In genomic region chr10:119050017-119050685, GRCm38 (mm10) we compare ENCODE assay signal across 12 mouse cellular contexts.
A peak's percentile ranks its signal among the peaks of the same experiment; 100 is the strongest.
DNase-seq lines count a peak whose midpoint lies in the region; ATAC-seq and TF ChIP-seq lines count a peak whose summit lies in the region.
"Had no signal": no experiment of that assay in that cellular context is flagged by ENCODE, and none has a peak within 500 bp of the region (broad histone marks: within the 10 kb centered on the region; RNA-seq: fewer than 3 reads in every experiment).

No protein-coding gene starts in this region.

- no peak overlapping the region for H3K9ac ChIP-seq in kidney, postnatal 0 days (ENCODE audit: low read depth, low read length)
- H3K9ac ChIP-seq: limb, embryonic 13.5 days; neural tube, embryonic 13.5 days had no signal

- no peak for DNase-seq in kidney, postnatal 0 days (ENCODE audit: low spot score)
- DNase-seq in kidney, postnatal 14 days, result no peak
- DNase-seq in CD4-positive, CD25-positive, alpha-beta regulatory T cell, adult 2 months (ENCODE audit: low read depth, low spot score), result peak; percentile 88
- no peak for DNase-seq in brain, embryonic 14.5 days (ENCODE audit: low read depth)
- peak; percentile 14 to 37 for DNase-seq in natural killer cell, adult 2 months (ENCODE audit: low spot score in 2 of 2)
- no peak for DNase-seq in adipocyte (ENCODE audit: low spot score)
- no peak for DNase-seq in cerebellum, adult 2 months
- no peak for DNase-seq in lung, postnatal 25 days (ENCODE audit: low spot score)
- DNase-seq: gastrocnemius, postnatal 36 days had no signal

- peak; percentile 41; the same call in 1 of the 2 replicates for TF ChIP-seq CTCF in kidney, postnatal 0 days (IDR thresholded peaks at IDR 0.05; ENCODE audit: low read depth)
- peak; percentile 36; the same call in 1 of the 2 replicates for TF ChIP-seq CTCF in brain, embryonic 14.5 days (IDR thresholded peaks at IDR 0.05; ENCODE audit: borderline replicate concordance, extremely low read depth, insufficient read depth, insufficient read length)
- TF ChIP-seq CTCF in cerebellum, adult 2 months (IDR thresholded peaks at IDR 0.05; ENCODE audit: borderline replicate concordance, insufficient read depth, low read depth, low read length), result no peak

- peaks cover 13% of the 10 kb centered on the region; the same call in 1 of the 2 replicates for H3K4me1 ChIP-seq in kidney, postnatal 0 days (replicated peaks; ENCODE audit: insufficient read depth, low read length)
- no peaks in the 10 kb centered on the region for H3K4me1 ChIP-seq in cerebellum, adult 2 months (ENCODE audit: control insufficient read depth, insufficient read depth, low read length)

- H3K27ac ChIP-seq in kidney, postnatal 0 days, result no peak overlapping the region
- no peak overlapping the region for H3K27ac ChIP-seq in cerebellum, adult 2 months (ENCODE audit: insufficient read depth, low read length)
- H3K27ac ChIP-seq: limb, embryonic 13.5 days; neural tube, embryonic 13.5 days had no signal

- WGBS in kidney, postnatal 0 days, result 68% methylated on average over 18 of the region's 18 CpGs
- 84% methylated on average over 18 of the region's 18 CpGs for WGBS in cerebellum, adult 2 months

- no peak overlapping the region for H3K4me3 ChIP-seq in kidney, postnatal 0 days (replicated peaks; ENCODE audit: low read depth, low read length)
- H3K4me3 ChIP-seq in cerebellum, adult 2 months (replicated peaks; ENCODE audit: insufficient read depth, low read depth, low read length), result no peak overlapping the region
- H3K4me3 ChIP-seq: limb, embryonic 13.5 days; neural tube, embryonic 13.5 days had no signal

- no peak for TF ChIP-seq POLR2A in brain, embryonic 14.5 days (IDR thresholded peaks at IDR 0.05; ENCODE audit: borderline replicate concordance, extremely low read depth, insufficient read depth, insufficient read length, poor library complexity, severe bottlenecking)
- TF ChIP-seq POLR2A in cerebellum, adult 2 months (IDR thresholded peaks at IDR 0.05; ENCODE audit: borderline replicate concordance, insufficient read depth, low read length), result no peak

- H3K27me3 ChIP-seq in kidney, postnatal 0 days (ENCODE audit: insufficient read depth, low read length), result no peaks in the 10 kb centered on the region
- H3K27me3 ChIP-seq in cerebellum, adult 2 months (ENCODE audit: control insufficient read depth, insufficient read depth, low read length), result no peaks in the 10 kb centered on the region; the same call in 1 of the 2 replicates
- H3K27me3 ChIP-seq: limb, embryonic 13.5 days; neural tube, embryonic 13.5 days had no signal

- ATAC-seq in kidney, postnatal 0 days (replicated peaks; ENCODE audit: low FRiP score, low read depth), result no peak
- ATAC-seq: intestine, embryonic 16.5 days had no signal

- H3K4me2 ChIP-seq in kidney, postnatal 0 days (ENCODE audit: low read length), result no peak overlapping the region
- H3K4me2 ChIP-seq: limb, embryonic 13.5 days; neural tube, embryonic 13.5 days had no signal

- H3K9me3 ChIP-seq in kidney, postnatal 0 days (replicated peaks; ENCODE audit: low read length), result no peaks in the 10 kb centered on the region
- H3K9me3 ChIP-seq: limb, embryonic 13.5 days; neural tube, embryonic 13.5 days had no signal

- H3K36me3 ChIP-seq in kidney, postnatal 0 days (ENCODE audit: insufficient read depth, low read length), result no peaks in the 10 kb centered on the region
- H3K36me3 ChIP-seq: limb, embryonic 13.5 days; neural tube, embryonic 13.5 days had no signal

Comparison
In these comparisons a context has a peak if more than half of its experiments do, and no peak if none do; other contexts are left out.
1. DNase-seq: peak in CD4-positive, CD25-positive, alpha-beta regulatory T cell, adult 2 months (single experiment) and natural killer cell, adult 2 months (2 of 2); none in kidney, postnatal 0 days (single experiment), kidney, postnatal 14 days (single experiment), brain, embryonic 14.5 days (single experiment), adipocyte (single experiment), cerebellum, adult 2 months (0 of 2) and lung, postnatal 25 days (single experiment).